Mouse (Mus musculus): ENCODE measurements at regions not wholly inside any gene's neighbourhood (a gene's known extent, or its start where the extent isn't known, plus 50 kb on each side); places are given as distances from the start of the nearest gene placed in this dataset.

DNA sequence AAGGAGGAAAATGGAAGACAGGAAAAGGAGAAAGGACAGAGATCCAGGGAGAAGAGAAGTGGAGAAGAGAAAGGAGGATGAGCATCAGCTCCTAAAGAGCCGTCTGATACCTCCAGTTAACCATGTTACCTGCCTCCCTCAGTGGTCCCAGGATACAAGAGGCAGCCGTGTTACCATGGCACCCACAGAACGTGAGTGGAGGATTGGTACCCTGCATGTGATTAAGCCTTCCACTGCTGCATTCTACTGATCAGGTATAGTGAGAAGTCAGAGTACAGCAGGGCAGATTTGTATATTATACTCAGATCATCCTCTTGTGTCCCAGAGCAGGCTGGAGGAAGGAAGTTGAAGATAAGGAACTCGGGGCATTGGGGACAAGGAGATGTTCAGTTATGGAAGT lies 115.5 kb upstream of the Tas2r119 start:
- no peak for TF ChIP-seq CTCF (IDR thresholded peaks at IDR 0.05; ENCODE audit: low read depth)
- TF ChIP-seq EP300 (IDR thresholded peaks at IDR 0.05; ENCODE audit: low read depth), result no peak

Measured in liver, postnatal 0 days (tissue).